Mouse (Mus musculus) olfactory bulb, adult 2 months (tissue): ENCODE data around the gene Fgfr2. TPM values are rescaled to one million over a fixed set of nuclear protein-coding genes. Genes with fewer than 3 reads are reported as not detected.

Experiments used
- H3K27ac ChIP-seq: fragments of 200-500 bp; 2 replicates; pipeline ENCODE4 v1.5.1; 2012; ENCODE audit warnings: low read depth, low read length; ENCODE audit not compliant: insufficient read depth
- H3K4me1 ChIP-seq: fragments of 200-500 bp; 2 replicates; pipeline ENCODE4 v1.6.1; 2012; ENCODE audit warnings: low read length; ENCODE audit not compliant: control insufficient read depth, insufficient read depth
- H3K4me3 ChIP-seq: fragments of 200-500 bp; 2 replicates; pipeline ENCODE4 v1.5.1; 2012; ENCODE audit warnings: mild to moderate bottlenecking, low read depth, low read length, moderate library complexity; ENCODE audit not compliant: insufficient read depth
- CTCF ChIP-seq: fragments of 200-500 bp; IDR thresholded peaks from 2 replicates; pipeline ENCODE4 v1.5.1; 2012; ENCODE audit warnings: low read depth, mild to moderate bottlenecking, low read length, moderate library complexity; ENCODE audit not compliant: insufficient read depth
- POLR2A ChIP-seq: fragments of 200-500 bp; IDR thresholded peaks from 2 replicates; pipeline ENCODE4 v1.6.1; 2012; ENCODE audit warnings: mild to moderate bottlenecking, low read depth, low read length, moderate library complexity; ENCODE audit not compliant: insufficient read depth
- WGBS: fragments of 180-500 bp; shearing (Covaris S2); methylation state at CpG from one replicate; pipeline ENCODE4 v1.1.7; 2018; 5-methylcytosine and 5-hydroxymethylcytosine counted together
- polyA plus RNA-seq: library from polyadenylated mRNA; stranded (reverse); fragments of >200 nt; gene quantifications from 2 replicates; pipeline ENCODE4 v1.2.4, GENCODE M21; 2012; ENCODE audit warnings: low replicate concordance; ENCODE audit not compliant: missing spikeins, insufficient read depth, insufficient read length

The Fgfr2 gene
- polyA plus RNA-seq, 1 experiment: not detected

DNA sequence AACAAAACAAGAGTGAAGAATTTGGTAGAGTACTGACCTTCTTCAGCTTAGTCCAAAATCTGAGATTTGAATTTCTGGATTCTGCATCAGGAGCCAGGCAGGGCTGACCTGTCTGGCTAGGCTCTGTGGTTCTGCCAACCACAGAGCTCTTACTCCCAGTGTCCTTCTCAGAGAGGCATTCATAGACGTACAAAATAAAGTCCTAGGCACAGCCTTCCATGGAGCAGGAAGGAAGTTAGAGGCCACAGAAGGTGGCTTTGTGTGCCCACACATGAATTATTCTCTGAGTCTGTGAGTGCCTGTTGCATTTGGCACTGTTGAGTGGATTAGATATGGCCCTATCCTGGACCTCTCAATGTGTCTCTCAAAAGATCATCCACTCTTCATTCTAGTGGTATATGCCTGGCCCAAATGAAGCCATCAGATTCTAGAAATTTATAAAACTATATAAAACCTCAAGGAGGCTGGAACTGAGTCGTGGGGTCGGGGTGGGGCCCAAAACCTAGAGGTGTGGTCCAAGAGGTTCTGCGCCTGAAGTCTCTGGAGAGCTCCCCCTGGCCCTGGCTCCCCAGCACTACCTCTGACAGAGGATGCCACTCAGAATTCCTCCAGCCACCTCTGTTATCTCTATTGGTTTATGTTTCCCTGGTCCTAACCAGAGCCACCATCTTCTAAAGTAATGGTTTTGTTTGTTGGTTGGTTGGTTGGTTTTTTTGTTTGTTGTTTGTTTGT is 234.5 kb downstream of the Fgfr2 start:
- no peak for TF ChIP-seq CTCF
- no peak for TF ChIP-seq POLR2A
- WGBS: 71% methylated on average over 4 of the region's 4 CpGs
- no peak overlapping the region for H3K27ac ChIP-seq
- no peaks in the 10 kb centered on the region for H3K4me1 ChIP-seq
- H3K4me3 ChIP-seq: no peak overlapping the region

DNA sequence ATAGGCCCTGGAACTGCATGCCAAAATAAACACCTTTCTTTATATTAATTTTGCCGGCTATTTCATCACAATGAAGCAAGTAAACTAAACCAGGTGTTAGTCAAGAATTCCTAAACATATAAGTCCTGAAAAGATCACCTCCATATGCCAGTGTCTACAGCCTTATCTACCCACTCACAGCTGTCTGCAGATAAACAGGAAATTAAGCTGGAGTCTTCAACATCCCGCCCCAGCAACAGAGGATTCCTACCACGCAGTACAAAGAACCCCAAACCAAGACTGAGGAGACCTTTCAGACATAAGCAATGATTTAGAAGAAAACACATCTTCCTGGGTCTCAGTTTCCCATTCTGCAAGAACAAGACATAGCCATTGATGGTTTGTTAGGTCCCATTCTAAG is 235.1 kb downstream of the Fgfr2 start:
- no peak overlapping the region for H3K4me3 ChIP-seq
- H3K27ac ChIP-seq: no peak overlapping the region
- no peaks in the 10 kb centered on the region for H3K4me1 ChIP-seq
- WGBS: 68% methylated on average over 3 of the region's 3 CpGs
- TF ChIP-seq POLR2A (no peak), CTCF (no peak)

DNA sequence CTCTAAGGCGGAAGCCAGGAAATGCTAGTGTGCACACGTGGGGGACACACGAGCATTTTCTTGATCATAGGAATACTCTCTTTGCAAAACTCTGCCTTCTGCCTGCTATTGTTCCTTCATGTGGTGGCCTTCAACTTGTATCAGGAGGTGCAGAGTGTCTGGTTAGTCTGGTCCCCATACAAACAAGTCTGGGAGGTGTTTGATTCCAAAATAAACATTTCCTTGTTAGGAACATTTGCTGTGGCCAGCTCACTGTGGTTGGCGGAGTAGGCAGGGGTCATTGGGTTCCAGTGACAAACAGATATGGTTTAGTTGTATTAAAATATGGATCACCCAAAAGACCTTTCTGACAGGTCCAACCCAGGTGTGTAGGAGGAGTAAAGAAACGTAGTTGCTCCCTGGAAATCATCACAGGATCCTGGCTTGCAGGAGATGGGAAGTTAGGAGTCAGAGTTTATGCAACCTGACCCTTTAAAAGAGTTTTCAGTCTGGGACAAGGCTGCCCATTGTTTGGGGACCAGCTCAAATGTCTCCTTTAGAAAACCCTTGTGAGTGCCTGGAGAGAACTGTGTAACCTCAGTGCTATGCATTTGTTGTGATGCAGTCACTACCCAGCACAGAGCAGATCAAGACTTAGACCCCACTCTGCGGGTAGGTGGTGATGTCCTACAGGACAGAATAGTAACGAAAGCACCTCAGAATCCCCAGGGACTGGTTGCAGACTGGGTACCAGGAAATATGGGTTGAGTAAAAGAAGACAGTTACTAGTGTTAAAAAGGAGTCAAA is 235.9 kb downstream of the Fgfr2 start:
- WGBS: 69% methylated on average over 7 of the region's 7 CpGs
- Histone ChIP-seq H3K4me3 (no peak overlapping the region), H3K4me1 (no peaks in the 10 kb centered on the region), H3K27ac (no peak overlapping the region)
- no peak for TF ChIP-seq POLR2A
- no peak for TF ChIP-seq CTCF

DNA sequence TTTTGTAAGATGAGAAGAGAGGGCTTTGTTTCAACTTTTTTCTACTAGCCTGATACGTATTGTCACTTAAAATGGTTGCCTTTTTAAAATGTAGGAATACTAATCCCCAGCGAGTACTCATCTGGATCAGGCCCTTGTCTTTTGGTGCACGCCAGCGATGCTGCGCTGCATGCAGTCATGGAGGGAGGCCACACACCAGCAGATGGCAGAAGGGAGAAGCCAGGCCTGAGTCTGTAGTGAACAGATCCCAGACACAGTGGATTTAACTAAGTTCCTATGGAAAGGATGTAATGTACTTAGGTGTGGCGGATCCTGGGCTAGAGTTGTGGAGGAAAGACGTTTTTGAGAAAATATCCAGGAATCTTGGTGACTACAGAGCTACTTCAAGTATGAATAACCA is 239.1 kb downstream of the Fgfr2 start:
- no peaks in the 10 kb centered on the region for H3K4me1 ChIP-seq
- H3K27ac ChIP-seq: no peak overlapping the region
- TF ChIP-seq POLR2A (no peak), CTCF (no peak)
- WGBS: 83% methylated on average over 7 of the region's 7 CpGs
- no peak overlapping the region for H3K4me3 ChIP-seq

- no peak for TF ChIP-seq CTCF
- WGBS: 67% methylated on average over 2 of the region's 2 CpGs
- Histone ChIP-seq H3K4me1 (no peaks in the 10 kb centered on the region), H3K27ac (no peak overlapping the region), H3K4me3 (no peak overlapping the region)
Measured at GRCm38 (mm10) chr7:132882343-132882742, 240.8 kb downstream of the Fgfr2 start.

DNA sequence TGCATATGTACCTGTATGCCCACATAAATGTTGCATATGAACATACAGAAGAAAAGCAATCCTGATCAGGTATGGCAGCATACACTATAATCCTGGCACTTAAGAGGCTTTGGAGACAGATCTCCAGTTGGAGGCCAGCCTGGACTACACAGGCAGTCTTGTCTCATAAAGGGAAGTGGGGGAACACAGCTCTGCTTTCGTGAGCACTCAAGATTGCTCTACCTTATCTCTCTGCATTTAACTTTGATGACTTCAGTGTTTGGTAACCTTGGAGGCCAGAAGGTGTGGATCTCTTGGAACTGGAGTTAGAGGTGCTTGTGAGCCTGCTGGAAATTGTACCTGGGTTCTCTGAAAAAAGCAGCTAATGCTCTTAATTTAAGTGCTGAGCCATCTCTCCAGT is 242.9 kb downstream of the Fgfr2 start:
- 97% methylated on average over 1 of the region's 1 CpGs for WGBS

GRCm38 (mm10) chr7:132875391-132876086 is 247.6 kb downstream of the Fgfr2 start:
- 84% methylated on average over 2 of the region's 2 CpGs for WGBS
- H3K4me1 ChIP-seq: no peaks in the 10 kb centered on the region
- TF ChIP-seq POLR2A: no peak
- no peak for TF ChIP-seq CTCF
- no peak overlapping the region for H3K27ac ChIP-seq
- no peak overlapping the region for H3K4me3 ChIP-seq

More for the DNA sequence above, 242.9 kb downstream of the Fgfr2 start:
- TF ChIP-seq CTCF: no peak
- no peak for TF ChIP-seq POLR2A
- H3K4me3 ChIP-seq: no peak overlapping the region
- H3K4me1 ChIP-seq: no peaks in the 10 kb centered on the region
- no peak overlapping the region for H3K27ac ChIP-seq

DNA sequence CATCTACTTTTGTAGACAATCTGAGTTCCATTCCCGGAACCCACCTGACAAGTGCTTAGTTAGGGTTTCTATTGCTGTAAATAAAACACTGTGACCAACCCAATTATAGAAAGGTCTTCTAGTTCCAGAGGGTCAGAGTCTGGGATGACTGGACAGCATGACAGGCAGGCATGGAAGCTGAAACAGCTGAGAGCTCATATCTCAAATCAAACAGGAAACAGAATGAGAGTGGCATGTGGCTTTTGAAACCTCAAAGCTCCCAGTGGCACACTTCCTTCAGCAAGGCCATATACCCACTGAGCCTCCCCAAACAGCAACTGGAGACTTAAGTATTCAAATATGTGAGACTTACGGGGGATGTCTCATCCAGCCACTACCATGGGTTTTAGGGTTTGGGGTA is 250.1 kb downstream of the Fgfr2 start:
- Histone ChIP-seq H3K4me1 (no peaks in the 10 kb centered on the region), H3K27ac (no peak overlapping the region), H3K4me3 (no peak overlapping the region)
- TF ChIP-seq CTCF (no peak), POLR2A (no peak)
- WGBS: 97% methylated on average over 2 of the region's 2 CpGs

DNA sequence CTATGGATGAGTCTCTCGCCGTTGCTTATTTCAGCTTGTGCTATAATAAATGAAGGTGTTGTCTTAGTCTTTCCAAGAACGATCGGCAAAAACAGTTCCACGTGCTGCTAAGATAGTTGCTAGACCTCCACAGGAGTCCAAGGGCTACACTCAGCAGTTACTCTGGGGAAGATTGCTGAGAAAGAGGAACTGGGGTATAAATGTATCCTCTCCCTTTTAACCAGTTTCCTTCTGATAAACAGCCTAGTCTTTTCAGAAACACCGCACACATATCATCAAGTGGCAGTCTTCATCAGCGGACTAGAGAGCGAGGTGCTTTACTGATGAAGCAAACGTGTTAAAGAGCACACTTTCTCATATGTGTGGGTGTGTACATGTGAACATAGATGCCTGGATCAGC is 256.8 kb downstream of the Fgfr2 start:
- no peaks in the 10 kb centered on the region for H3K4me1 ChIP-seq
- 92% methylated on average over 9 of the region's 9 CpGs for WGBS
- TF ChIP-seq POLR2A (no peak), CTCF (no peak)
- no peak overlapping the region for H3K27ac ChIP-seq
- H3K4me3 ChIP-seq: no peak overlapping the region
